Mouse (Mus musculus): Measurements from ENCODE around the gene Mrpl43. TPM values are rescaled to one million over a fixed set of nuclear protein-coding genes. Genes with fewer than 3 reads are reported as not detected.
A peak's percentile ranks its signal among the peaks of the same experiment; 100 is the strongest.

The Mrpl43 gene
- 53.1 and 85.2 TPM in 2 replicates for polyA plus RNA-seq (2012; rRNA removed)

- Histone ChIP-seq H3K4me1 (ENCODE audit: control insufficient read depth, insufficient read depth, insufficient read length) (peaks cover 6% of the 10 kb centered on the region; the same call in 1 of the 2 replicates), H3K27ac (ENCODE audit: insufficient read depth, low read length) (peak within 1 kb of the TSS; percentile 89), H3K36me3 (ENCODE audit: control insufficient read depth, insufficient read depth, low read length) (peaks cover 4% of the 10 kb centered on the region), H3K4me3 (ENCODE audit: extremely low read depth, insufficient read depth, insufficient read length) (peak within 1 kb of the TSS; percentile 97), H3K27me3 (ENCODE audit: control insufficient read depth, insufficient read depth, low read length) (no peaks in the 10 kb centered on the region)
- TF ChIP-seq CTCF (IDR thresholded peaks at IDR 0.05; ENCODE audit: extremely low read depth, insufficient read depth, insufficient read length, insufficient replicate concordance) (no peak), POLR2A (IDR thresholded peaks at IDR 0.05; ENCODE audit: low read depth, low read length) (no peak)
- WGBS, result under 1% methylated on average over 78 of the region's 82 CpGs
- peak; percentile 85 to 97 for DNase-seq (ENCODE audit: low read depth in 1 of 2, low spot score in 2 of 2)
Observed at GRCm38 (mm10) chr19:45005957-45006712, at the start of gene Mrpl43. Gene Mrpl43 (minus strand): TSS chr19:45006442.

- Histone ChIP-seq H3K27ac (ENCODE audit: insufficient read depth, low read length) (no peak overlapping the region), H3K4me3 (ENCODE audit: extremely low read depth, insufficient read depth, insufficient read length) (no peak overlapping the region), H3K36me3 (ENCODE audit: control insufficient read depth, insufficient read depth, low read length) (peaks cover 12% of the 10 kb centered on the region), H3K4me1 (ENCODE audit: control insufficient read depth, insufficient read depth, insufficient read length) (peaks cover 8% of the 10 kb centered on the region), H3K27me3 (ENCODE audit: control insufficient read depth, insufficient read depth, low read length) (no peaks in the 10 kb centered on the region)
- 80% methylated on average over 6 of the region's 6 CpGs for WGBS
- TF ChIP-seq POLR2A (IDR thresholded peaks at IDR 0.05; ENCODE audit: low read depth, low read length), result no peak
- TF ChIP-seq CTCF (IDR thresholded peaks at IDR 0.05; ENCODE audit: extremely low read depth, insufficient read depth, insufficient read length, insufficient replicate concordance), result no peak
- no peak for DNase-seq (ENCODE audit: low read depth in 1 of 2, low spot score in 2 of 2)
Observed at GRCm38 (mm10) chr19:45054892-45055690, 48.8 kb upstream of the Mrpl43 start.

GRCm38 (mm10) chr19:45053451-45053850, 47.2 kb upstream of the Mrpl43 start:
- TF ChIP-seq POLR2A (IDR thresholded peaks at IDR 0.05; ENCODE audit: low read depth, low read length), result no peak
- H3K4me3 ChIP-seq (ENCODE audit: extremely low read depth, insufficient read depth, insufficient read length), result no peak overlapping the region
- H3K4me1 ChIP-seq (ENCODE audit: control insufficient read depth, insufficient read depth, insufficient read length), result peaks cover 13% of the 10 kb centered on the region
- DNase-seq (ENCODE audit: low read depth in 1 of 2, low spot score in 2 of 2), result no peak
- WGBS, result 94% methylated on average over 8 of the region's 8 CpGs
- H3K36me3 ChIP-seq (ENCODE audit: control insufficient read depth, insufficient read depth, low read length), result peaks cover 13% of the 10 kb centered on the region
- H3K27ac ChIP-seq (ENCODE audit: insufficient read depth, low read length), result no peak overlapping the region
- H3K27me3 ChIP-seq (ENCODE audit: control insufficient read depth, insufficient read depth, low read length), result no peaks in the 10 kb centered on the region

- WGBS, result 78% methylated on average over 9 of the region's 9 CpGs
- TF ChIP-seq POLR2A (IDR thresholded peaks at IDR 0.05; ENCODE audit: low read depth, low read length) (no peak), CTCF (IDR thresholded peaks at IDR 0.05; ENCODE audit: extremely low read depth, insufficient read depth, insufficient read length, insufficient replicate concordance) (no peak)
- Histone ChIP-seq H3K27ac (ENCODE audit: insufficient read depth, low read length) (no peak overlapping the region), H3K4me1 (ENCODE audit: control insufficient read depth, insufficient read depth, insufficient read length) (peaks cover 15% of the 10 kb centered on the region), H3K27me3 (ENCODE audit: control insufficient read depth, insufficient read depth, low read length) (no peaks in the 10 kb centered on the region; the same call in 1 of the 2 replicates), H3K36me3 (ENCODE audit: control insufficient read depth, insufficient read depth, low read length) (peaks cover 13% of the 10 kb centered on the region), H3K4me3 (ENCODE audit: extremely low read depth, insufficient read depth, insufficient read length) (no peak overlapping the region)
- no peak for DNase-seq (ENCODE audit: low read depth in 1 of 2, low spot score in 2 of 2)
Observed at GRCm38 (mm10) chr19:45049523-45049922, 43.3 kb upstream of the Mrpl43 start.

GRCm38 (mm10) chr19:45048644-45049365, 42.6 kb upstream of the Mrpl43 start:
- Histone ChIP-seq H3K4me3 (ENCODE audit: extremely low read depth, insufficient read depth, insufficient read length) (peak overlapping the region; percentile 81; the same call in 1 of the 2 replicates), H3K27ac (ENCODE audit: insufficient read depth, low read length) (peak overlapping the region; percentile 96), H3K36me3 (ENCODE audit: control insufficient read depth, insufficient read depth, low read length) (peaks cover 12% of the 10 kb centered on the region; the same call in 1 of the 2 replicates), H3K4me1 (ENCODE audit: control insufficient read depth, insufficient read depth, insufficient read length) (peaks cover 15% of the 10 kb centered on the region), H3K27me3 (ENCODE audit: control insufficient read depth, insufficient read depth, low read length) (no peaks in the 10 kb centered on the region; the same call in 1 of the 2 replicates)
- WGBS, result 90% methylated on average over 12 of the region's 12 CpGs
- DNase-seq (ENCODE audit: low read depth in 1 of 2, low spot score in 2 of 2), result no peak
- TF ChIP-seq CTCF (IDR thresholded peaks at IDR 0.05; ENCODE audit: extremely low read depth, insufficient read depth, insufficient read length, insufficient replicate concordance), result no peak
- TF ChIP-seq POLR2A (IDR thresholded peaks at IDR 0.05; ENCODE audit: low read depth, low read length), result no peak

- H3K27ac ChIP-seq (ENCODE audit: insufficient read depth, low read length), result peak overlapping the region; percentile 96
- 10% methylated on average over 11 of the region's 11 CpGs for WGBS
- peaks cover 15% of the 10 kb centered on the region for H3K4me1 ChIP-seq (ENCODE audit: control insufficient read depth, insufficient read depth, insufficient read length)
- H3K36me3 ChIP-seq (ENCODE audit: control insufficient read depth, insufficient read depth, low read length), result peaks cover 9% of the 10 kb centered on the region; the same call in 1 of the 2 replicates
- peak; percentile 51 to 66 for DNase-seq (ENCODE audit: low read depth in 1 of 2, low spot score in 2 of 2)
- H3K4me3 ChIP-seq (ENCODE audit: extremely low read depth, insufficient read depth, insufficient read length), result peak overlapping the region; percentile 81
- TF ChIP-seq CTCF (IDR thresholded peaks at IDR 0.05; ENCODE audit: extremely low read depth, insufficient read depth, insufficient read length, insufficient replicate concordance), result no peak
- 0 out of 2 replicates have a peak, but pooled peaks have one; percentile 8 for TF ChIP-seq POLR2A (IDR thresholded peaks at IDR 0.05; ENCODE audit: low read depth, low read length)
- H3K27me3 ChIP-seq (ENCODE audit: control insufficient read depth, insufficient read depth, low read length), result no peaks in the 10 kb centered on the region; the same call in 1 of the 2 replicates
Observed at GRCm38 (mm10) chr19:45047935-45048643, 41.8 kb upstream of the Mrpl43 start.

All from spleen, adult 2 months (tissue).